Mouse (Mus musculus): ENCODE measurements around the gene Katnbl1. TPM values are rescaled to one million over a fixed set of nuclear protein-coding genes. Genes with fewer than 3 reads are reported as not detected.
"Not testable (repeated sequence)": the region's sequence is repeated elsewhere in the genome, so short reads cannot be mapped to it uniquely, and the experiment has no call there.

Katnbl1 gene
- polyA plus RNA-seq, 1 experiment from 2014 or later: 54.4 TPM

DNA sequence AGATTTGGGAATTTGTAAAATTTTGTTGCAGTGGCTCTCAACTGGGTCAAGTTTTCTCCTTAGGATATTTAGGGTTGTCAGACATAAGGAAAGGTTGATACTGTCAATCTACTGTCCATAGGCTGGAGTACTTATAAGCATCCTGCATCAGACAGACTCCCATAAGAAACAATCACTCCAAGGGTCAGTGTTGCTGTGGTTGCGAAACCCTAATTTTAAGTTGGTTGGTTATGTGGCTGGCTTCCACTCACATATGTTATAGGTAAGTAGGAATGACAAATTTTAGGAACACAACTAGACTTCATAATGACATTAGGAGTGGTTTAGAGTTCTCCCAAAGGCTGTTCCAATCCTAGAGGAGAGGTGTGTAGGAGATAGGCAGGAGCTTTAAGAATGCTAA is 2.2 kb downstream of the Katnbl1 start:
- no peak overlapping the region for H3K9ac ChIP-seq (ENCODE audit: low read length)
- WGBS: 90% methylated on average over 1 of the region's 1 CpGs
- DNase-seq (ENCODE audit: low spot score, missing footprints) (no peak), ATAC-seq (ENCODE audit: low FRiP score) (no peak)
- no peaks in the 10 kb centered on the region for H3K36me3 ChIP-seq (ENCODE audit: control insufficient read depth, insufficient read depth, low read length)
- H3K4me2 ChIP-seq: no peak overlapping the region
- H3K4me1 ChIP-seq (ENCODE audit: control insufficient read depth, insufficient read depth, low read length): peaks cover 12% of the 10 kb centered on the region
- no peaks in the 10 kb centered on the region for H3K9me3 ChIP-seq (ENCODE audit: control insufficient read depth, low read length)
- H3K4me3 ChIP-seq (ENCODE audit: low read depth, low read length): no peak overlapping the region
- no peak overlapping the region for H3K27ac ChIP-seq (ENCODE audit: low read depth, low read length)
- no peaks in the 10 kb centered on the region for H3K27me3 ChIP-seq (ENCODE audit: control insufficient read depth, insufficient read depth, low read length)

GRCm38 (mm10) chr2:112390843-112391242 is 11.8 kb downstream of the Katnbl1 start:
- H3K4me3 ChIP-seq (ENCODE audit: low read depth, low read length): no peak overlapping the region
- no peak for ATAC-seq (ENCODE audit: low FRiP score)
- 94% methylated on average over 5 of the region's 5 CpGs for WGBS

GRCm38 (mm10) chr2:112391346-112392000 is 12.5 kb downstream of the Katnbl1 start:
- no peak for DNase-seq (ENCODE audit: low spot score, missing footprints)
- Histone ChIP-seq H3K4me2 (no peak overlapping the region), H3K4me3 (ENCODE audit: low read depth, low read length) (no peak overlapping the region), H3K4me1 (ENCODE audit: control insufficient read depth, insufficient read depth, low read length) (no peaks in the 10 kb centered on the region), H3K27ac (ENCODE audit: low read depth, low read length) (no peak overlapping the region), H3K27me3 (ENCODE audit: control insufficient read depth, insufficient read depth, low read length) (no peaks in the 10 kb centered on the region), H3K9ac (ENCODE audit: low read length) (no peak overlapping the region), H3K9me3 (ENCODE audit: control insufficient read depth, low read length) (no peaks in the 10 kb centered on the region), H3K36me3 (ENCODE audit: control insufficient read depth, insufficient read depth, low read length) (no peaks in the 10 kb centered on the region)
- ATAC-seq (ENCODE audit: low FRiP score): no peak
- WGBS: 92% methylated on average over 4 of the region's 4 CpGs

More at GRCm38 (mm10) chr2:112390843-112391242, 11.8 kb downstream of the Katnbl1 start:
- H3K9me3 ChIP-seq (ENCODE audit: control insufficient read depth, low read length): no peaks in the 10 kb centered on the region
- H3K9ac ChIP-seq (ENCODE audit: low read length): no peak overlapping the region
- no peaks in the 10 kb centered on the region for H3K36me3 ChIP-seq (ENCODE audit: control insufficient read depth, insufficient read depth, low read length)
- H3K4me1 ChIP-seq (ENCODE audit: control insufficient read depth, insufficient read depth, low read length): no peaks in the 10 kb centered on the region
- no peak for DNase-seq (ENCODE audit: low spot score, missing footprints)
- H3K4me2 ChIP-seq: no peak overlapping the region
- no peaks in the 10 kb centered on the region for H3K27me3 ChIP-seq (ENCODE audit: control insufficient read depth, insufficient read depth, low read length)
- H3K27ac ChIP-seq (ENCODE audit: low read depth, low read length): no peak overlapping the region

DNA sequence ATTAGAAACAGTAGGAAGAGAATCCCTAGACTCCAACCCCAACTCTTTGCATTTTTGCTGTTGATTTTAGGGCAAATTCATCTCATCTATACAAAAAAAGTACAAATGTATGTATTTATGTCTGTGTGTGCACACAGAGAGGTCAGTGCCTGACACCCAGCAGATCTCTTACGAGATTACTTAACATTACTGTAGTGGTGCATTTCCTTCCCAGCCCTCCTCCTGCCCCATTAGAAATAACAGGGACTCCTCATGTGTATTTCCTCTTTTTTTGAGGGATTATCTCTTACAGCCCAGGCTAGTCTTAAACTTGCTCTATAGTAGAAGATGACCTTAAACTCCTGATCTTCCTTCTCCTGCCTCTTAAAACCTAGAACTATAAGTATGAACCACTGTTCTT is 13.7 kb downstream of the Katnbl1 start:
- no peak for ATAC-seq (ENCODE audit: low FRiP score)
- no peak overlapping the region for H3K27ac ChIP-seq (ENCODE audit: low read depth, low read length)
- DNase-seq (ENCODE audit: low spot score, missing footprints): no peak
- H3K9ac ChIP-seq (ENCODE audit: low read length): no peak overlapping the region
- no peak overlapping the region for H3K4me3 ChIP-seq (ENCODE audit: low read depth, low read length)
- WGBS: 95% methylated on average over 1 of the region's 1 CpGs
- H3K27me3 ChIP-seq (ENCODE audit: control insufficient read depth, insufficient read depth, low read length): no peaks in the 10 kb centered on the region
- H3K4me2 ChIP-seq: no peak overlapping the region
- H3K4me1 ChIP-seq (ENCODE audit: control insufficient read depth, insufficient read depth, low read length): no peaks in the 10 kb centered on the region
- H3K9me3 ChIP-seq (ENCODE audit: control insufficient read depth, low read length): no peaks in the 10 kb centered on the region
- no peaks in the 10 kb centered on the region for H3K36me3 ChIP-seq (ENCODE audit: control insufficient read depth, insufficient read depth, low read length)

DNA sequence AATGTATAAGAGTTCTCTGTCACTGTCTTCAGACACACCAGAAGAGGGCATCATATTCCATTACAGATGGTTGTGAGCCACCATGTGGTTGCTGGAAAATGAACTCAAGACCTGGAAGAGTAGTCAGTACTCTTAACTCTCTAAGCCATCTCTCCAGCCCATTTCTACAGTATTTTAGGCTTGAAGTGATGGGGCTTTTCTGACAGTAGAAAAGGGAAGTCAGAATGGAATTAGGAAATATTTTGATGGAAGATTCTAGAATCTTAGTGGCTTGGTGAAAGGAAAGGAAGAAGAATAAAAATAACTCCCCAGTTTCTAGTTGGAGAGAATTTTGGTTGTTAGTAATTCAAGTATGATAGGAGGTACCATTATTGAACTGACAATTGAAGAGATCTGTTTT is 14.9 kb downstream of the Katnbl1 start:
- H3K4me1 ChIP-seq (ENCODE audit: control insufficient read depth, insufficient read depth, low read length): no peaks in the 10 kb centered on the region
- no peaks in the 10 kb centered on the region for H3K27me3 ChIP-seq (ENCODE audit: control insufficient read depth, insufficient read depth, low read length)
- H3K27ac ChIP-seq (ENCODE audit: low read depth, low read length): no peak overlapping the region
- no peaks in the 10 kb centered on the region for H3K36me3 ChIP-seq (ENCODE audit: control insufficient read depth, insufficient read depth, low read length)
- no peak for ATAC-seq (ENCODE audit: low FRiP score)
- DNase-seq (ENCODE audit: low spot score, missing footprints): no peak
- H3K9ac ChIP-seq (ENCODE audit: low read length): no peak overlapping the region
- H3K9me3 ChIP-seq (ENCODE audit: control insufficient read depth, low read length): no peaks in the 10 kb centered on the region
- H3K4me3 ChIP-seq (ENCODE audit: low read depth, low read length): no peak overlapping the region
- no peak overlapping the region for H3K4me2 ChIP-seq

DNA sequence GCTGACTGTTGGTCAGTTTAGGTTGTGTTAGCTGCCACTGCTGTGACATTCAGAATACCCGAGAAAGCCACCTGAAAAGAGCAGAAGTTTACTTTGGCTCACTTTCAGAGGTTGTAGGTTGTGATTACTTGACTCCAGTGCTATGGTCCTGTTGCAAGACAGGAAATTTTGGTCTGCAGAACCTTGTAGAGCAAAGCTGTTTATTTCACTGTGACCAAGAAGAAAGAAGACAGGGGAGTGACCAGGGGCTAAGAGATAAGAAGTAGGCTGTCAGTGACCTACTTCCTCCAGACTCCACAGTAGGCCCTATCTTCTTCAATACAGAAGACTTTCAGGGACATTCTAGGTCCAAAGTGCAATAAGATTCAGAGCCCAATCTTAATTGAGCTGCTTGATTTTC is 17.6 kb downstream of the Katnbl1 start:
- no peak overlapping the region for H3K4me2 ChIP-seq
- no peaks in the 10 kb centered on the region for H3K4me1 ChIP-seq (ENCODE audit: control insufficient read depth, insufficient read depth, low read length)
- WGBS: 72% methylated on average over 1 of the region's 1 CpGs
- H3K9ac ChIP-seq (ENCODE audit: low read length): no peak overlapping the region
- no peaks in the 10 kb centered on the region for H3K36me3 ChIP-seq (ENCODE audit: control insufficient read depth, insufficient read depth, low read length)
- no peak overlapping the region for H3K27ac ChIP-seq (ENCODE audit: low read depth, low read length)
- DNase-seq (ENCODE audit: low spot score, missing footprints) (no peak), ATAC-seq (ENCODE audit: low FRiP score) (no peak)
- no peaks in the 10 kb centered on the region for H3K9me3 ChIP-seq (ENCODE audit: control insufficient read depth, low read length)
- H3K4me3 ChIP-seq (ENCODE audit: low read depth, low read length): no peak overlapping the region
- no peaks in the 10 kb centered on the region for H3K27me3 ChIP-seq (ENCODE audit: control insufficient read depth, insufficient read depth, low read length)

DNA sequence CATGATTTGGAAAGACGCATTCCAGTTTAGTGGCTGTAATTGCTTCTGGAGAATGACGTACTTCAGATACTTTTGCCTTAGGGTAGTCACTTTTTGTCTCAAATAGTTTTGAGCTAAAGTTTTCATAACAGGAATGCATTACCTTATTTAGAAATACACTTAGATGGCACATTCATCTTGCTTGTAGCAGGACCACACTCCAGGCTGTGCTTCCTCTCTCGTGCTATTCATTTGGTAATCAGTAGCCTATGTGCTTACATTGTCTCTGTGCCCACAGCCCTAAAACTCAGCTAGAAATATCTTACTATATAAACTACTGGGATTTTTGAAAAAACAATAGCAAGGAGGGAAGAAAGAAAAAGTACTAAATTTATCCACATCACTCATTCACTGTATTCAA is 28.0 kb downstream of the Katnbl1 start:
- Histone ChIP-seq H3K36me3 (ENCODE audit: control insufficient read depth, insufficient read depth, low read length) (no peaks in the 10 kb centered on the region), H3K4me3 (ENCODE audit: low read depth, low read length) (no peak overlapping the region), H3K9me3 (ENCODE audit: control insufficient read depth, low read length) (no peaks in the 10 kb centered on the region), H3K9ac (ENCODE audit: low read length) (no peak overlapping the region), H3K4me2 (no peak overlapping the region), H3K27ac (ENCODE audit: low read depth, low read length) (no peak overlapping the region), H3K4me1 (ENCODE audit: control insufficient read depth, insufficient read depth, low read length) (no peaks in the 10 kb centered on the region), H3K27me3 (ENCODE audit: control insufficient read depth, insufficient read depth, low read length) (no peaks in the 10 kb centered on the region)
- 91% methylated on average over 3 of the region's 3 CpGs for WGBS
- no peak for ATAC-seq (ENCODE audit: low FRiP score)
- DNase-seq (ENCODE audit: low spot score, missing footprints): no peak

DNA sequence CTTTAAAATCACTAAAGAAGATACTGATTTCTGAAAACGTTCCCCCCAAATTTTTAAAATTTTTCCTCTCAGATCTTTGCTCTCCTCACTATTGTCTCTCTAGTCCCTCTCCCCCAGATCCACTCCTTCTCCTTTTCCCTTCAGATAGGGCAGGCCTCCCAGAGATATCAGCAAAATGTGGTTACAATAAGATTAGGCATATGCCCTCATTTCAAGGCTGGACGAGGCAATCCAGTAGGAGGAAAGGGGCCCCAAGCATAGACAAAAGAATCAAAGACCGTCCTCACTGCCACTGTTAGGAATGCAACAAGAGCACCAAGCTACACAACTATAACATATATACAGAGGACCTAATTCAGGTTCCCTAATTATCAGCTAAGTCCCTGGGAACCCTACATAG is 46.3 kb downstream of the Katnbl1 start:
- Histone ChIP-seq H3K4me3 (ENCODE audit: low read depth, low read length) (no peak overlapping the region), H3K9me3 (ENCODE audit: control insufficient read depth, low read length) (no peaks in the 10 kb centered on the region), H3K4me1 (ENCODE audit: control insufficient read depth, insufficient read depth, low read length) (no peaks in the 10 kb centered on the region), H3K9ac (ENCODE audit: low read length) (no peak overlapping the region), H3K4me2 (no peak overlapping the region), H3K27me3 (ENCODE audit: control insufficient read depth, insufficient read depth, low read length) (no peaks in the 10 kb centered on the region), H3K27ac (ENCODE audit: low read depth, low read length) (no peak overlapping the region), H3K36me3 (ENCODE audit: control insufficient read depth, insufficient read depth, low read length) (no peaks in the 10 kb centered on the region)
- ATAC-seq (ENCODE audit: low FRiP score) (no peak), DNase-seq (ENCODE audit: low spot score, missing footprints) (no peak)
- WGBS: 69% methylated on average over 3 of the region's 3 CpGs

GRCm38 (mm10) chr2:112428534-112428933 is 49.5 kb downstream of the Katnbl1 start:
- 83% methylated on average over 3 of the region's 3 CpGs for WGBS
- H3K9ac ChIP-seq (ENCODE audit: low read length); DNase-seq (ENCODE audit: low spot score, missing footprints); H3K36me3 ChIP-seq (ENCODE audit: control insufficient read depth, insufficient read depth, low read length); H3K9me3 ChIP-seq (ENCODE audit: control insufficient read depth, low read length); H3K4me2 ChIP-seq; H3K27me3 ChIP-seq (ENCODE audit: control insufficient read depth, insufficient read depth, low read length); H3K27ac ChIP-seq (ENCODE audit: low read depth, low read length); H3K4me3 ChIP-seq (ENCODE audit: low read depth, low read length); H3K4me1 ChIP-seq (ENCODE audit: control insufficient read depth, insufficient read depth, low read length); ATAC-seq (ENCODE audit: low FRiP score): not testable (repeated sequence)
